Mouse (Mus musculus) forebrain, embryonic 12.5 days (tissue): ENCODE results near the gene Mier1. TPM values are rescaled to one million over a fixed set of nuclear protein-coding genes. Genes with fewer than 3 reads are reported as not detected.

ENCODE experiments used
- ATAC-seq: fragments of 200-750 bp; cut with Nextera tagmentation; 2 replicates; pipeline ENCODE4 v1.8.0; 2017; ENCODE audit warnings: moderate TSS enrichment; ENCODE audit not compliant: low FRiP score
- H3K27ac ChIP-seq: fragments of 300-500 bp; sonication (generic); 2 replicates; pipeline ENCODE4 v1.5.1; 2016; ENCODE audit warnings: mild to moderate bottlenecking
- H3K27me3 ChIP-seq: fragments of 300-500 bp; sonication (generic); 2 replicates; pipeline ENCODE4 v1.6.1; 2016; ENCODE audit warnings: mild to moderate bottlenecking
- H3K36me3 ChIP-seq: fragments of 300-500 bp; sonication (generic); replicated peaks from 2 replicates; pipeline ENCODE4 v1.6.1; 2016; ENCODE audit warnings: mild to moderate bottlenecking
- H3K4me1 ChIP-seq: fragments of 300-500 bp; sonication (generic); 2 replicates; pipeline ENCODE4 v1.6.1; 2016
- H3K4me2 ChIP-seq: fragments of 300-500 bp; sonication (generic); 2 replicates; pipeline ENCODE4 v1.6.1; 2016; ENCODE audit warnings: mild to moderate bottlenecking, moderate library complexity
- H3K4me3 ChIP-seq: fragments of 300-500 bp; sonication (generic); replicated peaks from 2 replicates; pipeline ENCODE4 v1.5.1; 2016; ENCODE audit warnings: mild to moderate bottlenecking
- H3K9ac ChIP-seq: fragments of 300-500 bp; sonication (generic); 2 replicates; pipeline ENCODE4 v1.6.1; 2016; ENCODE audit warnings: mild to moderate bottlenecking
- H3K9me3 ChIP-seq: fragments of 300-500 bp; sonication (generic); 2 replicates; pipeline ENCODE4 v1.6.1; 2016
- WGBS: fragments of 180-500 bp; shearing (Covaris S2); methylation state at CpG from one replicate; pipeline ENCODE4 v1.1.7; 2016; 5-methylcytosine and 5-hydroxymethylcytosine counted together
- polyA plus RNA-seq: library from polyadenylated mRNA; unstranded; fragments of >200 nt; fragmentation: Nextera tagmentation; extraction: Ambion mirVana; gene quantifications from 2 replicates; pipeline ENCODE4 v1.2.1, GENCODE M21; 2016

Gene Mier1
- polyA plus RNA-seq, 1 experiment from 2014 or later, result 41.6 TPM

GRCm38 (mm10) chr4:103213859-103214497 is 99.8 kb downstream of the Mier1 start:
- H3K36me3 ChIP-seq, result peaks cover 9% of the 10 kb centered on the region
- H3K4me1 ChIP-seq, result peaks cover 15% of the 10 kb centered on the region
- H3K9ac ChIP-seq, result peak overlapping the region; percentile 90
- 5% methylated on average over 30 of the region's 30 CpGs for WGBS
- peak overlapping the region; percentile 99 for H3K27ac ChIP-seq
- peak overlapping the region; percentile 69 for H3K4me2 ChIP-seq
- H3K9me3 ChIP-seq, result no peaks in the 10 kb centered on the region
- ATAC-seq, result no peak
- H3K27me3 ChIP-seq, result no peaks in the 10 kb centered on the region
- H3K4me3 ChIP-seq, result peak overlapping the region; percentile 66

GRCm38 (mm10) chr4:103214498-103214924 is 100.3 kb downstream of the Mier1 start:
- Histone ChIP-seq H3K4me2 (peak overlapping the region; percentile 69), H3K27ac (peak overlapping the region; percentile 99), H3K36me3 (peaks cover 8% of the 10 kb centered on the region), H3K4me1 (peaks cover 15% of the 10 kb centered on the region), H3K9me3 (no peaks in the 10 kb centered on the region), H3K9ac (peak overlapping the region; percentile 90), H3K27me3 (no peaks in the 10 kb centered on the region), H3K4me3 (peak overlapping the region; percentile 66)
- under 1% methylated on average over 48 of the region's 48 CpGs for WGBS
- ATAC-seq, result peak; percentile 83

Other genes with a start within 250 kb of the Mier1 start
- gene Tctex1d1, start 135.8 kb upstream of the Mier1 start, polyA plus RNA-seq, result 0.54 and 0.86 TPM in 2 replicates
- gene Insl5, start 87.5 kb upstream of the Mier1 start, polyA plus RNA-seq, result not detected in 2 replicates
- gene Wdr78, start 165 bp downstream of the Mier1 start, polyA plus RNA-seq, result 5.6 and 5.8 TPM in 2 replicates
- gene Slc35d1, start 100.8 kb downstream of the Mier1 start, polyA plus RNA-seq, result 7.2 and 8.1 TPM in 2 replicates
- 0.08 TPM in 1 of 2 replicates, not detected in the other for gene 4921539E11Rik, start 176.5 kb downstream of the Mier1 start, polyA plus RNA-seq
- 12.0 and 13.4 TPM in 2 replicates for gene Oma1, start 199.4 kb downstream of the Mier1 start, polyA plus RNA-seq